Mouse (Mus musculus): ENCODE data around the gene Ovch2. TPM values are rescaled to one million over a fixed set of nuclear protein-coding genes. Genes with fewer than 3 reads are reported as not detected.
A peak's percentile ranks its signal among the peaks of the same experiment; 100 is the strongest.

Ovch2 gene
- polyA plus RNA-seq, 1 experiment from 2014 or later = not detected

DNA sequence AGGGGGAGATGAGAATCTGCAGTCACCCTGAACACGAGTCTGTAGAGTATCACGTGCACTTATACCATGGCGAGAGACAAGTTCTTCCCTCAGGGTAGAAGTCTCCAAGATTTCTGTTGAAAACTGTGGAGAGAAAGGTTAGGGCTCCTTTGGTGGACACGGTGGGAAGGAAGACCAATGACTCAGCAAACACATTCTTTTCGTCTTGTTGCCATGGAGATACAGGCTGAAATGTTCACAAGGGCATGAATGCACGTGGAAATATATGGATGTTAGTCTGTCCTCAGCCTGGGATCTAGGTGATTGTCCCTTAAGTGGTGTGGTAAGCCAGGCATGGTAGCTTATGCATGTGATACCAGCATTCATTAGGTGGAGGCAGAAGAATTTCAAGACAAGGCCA lies 30.2 kb downstream of the Ovch2 start:
- Histone ChIP-seq H3K4me3 (ENCODE audit: low read depth, low read length) (no peak overlapping the region), H3K9ac (ENCODE audit: low read length) (no peak overlapping the region), H3K27me3 (ENCODE audit: control insufficient read depth, insufficient read depth, low read length) (no peaks in the 10 kb centered on the region), H3K27ac (replicated peaks) (no peak overlapping the region), H3K36me3 (ENCODE audit: control insufficient read depth, insufficient read depth, low read length) (no peaks in the 10 kb centered on the region), H3K9me3 (ENCODE audit: control insufficient read depth, low read length) (no peaks in the 10 kb centered on the region), H3K4me1 (replicated peaks; ENCODE audit: control insufficient read depth, insufficient read depth) (no peaks in the 10 kb centered on the region), H3K4me2 (replicated peaks; ENCODE audit: low read depth) (no peak overlapping the region)
- WGBS = 64% methylated on average over 6 of the region's 6 CpGs
- DNase-seq (ENCODE audit: low spot score) (no peak), ATAC-seq (ENCODE audit: low FRiP score, low TSS enrichment) (no peak)
- TF ChIP-seq EP300 (optimal IDR thresholded peaks at IDR 0.05) = no peak
- TF ChIP-seq CTCF (IDR thresholded peaks at IDR 0.05; ENCODE audit: low read depth) = no peak

DNA sequence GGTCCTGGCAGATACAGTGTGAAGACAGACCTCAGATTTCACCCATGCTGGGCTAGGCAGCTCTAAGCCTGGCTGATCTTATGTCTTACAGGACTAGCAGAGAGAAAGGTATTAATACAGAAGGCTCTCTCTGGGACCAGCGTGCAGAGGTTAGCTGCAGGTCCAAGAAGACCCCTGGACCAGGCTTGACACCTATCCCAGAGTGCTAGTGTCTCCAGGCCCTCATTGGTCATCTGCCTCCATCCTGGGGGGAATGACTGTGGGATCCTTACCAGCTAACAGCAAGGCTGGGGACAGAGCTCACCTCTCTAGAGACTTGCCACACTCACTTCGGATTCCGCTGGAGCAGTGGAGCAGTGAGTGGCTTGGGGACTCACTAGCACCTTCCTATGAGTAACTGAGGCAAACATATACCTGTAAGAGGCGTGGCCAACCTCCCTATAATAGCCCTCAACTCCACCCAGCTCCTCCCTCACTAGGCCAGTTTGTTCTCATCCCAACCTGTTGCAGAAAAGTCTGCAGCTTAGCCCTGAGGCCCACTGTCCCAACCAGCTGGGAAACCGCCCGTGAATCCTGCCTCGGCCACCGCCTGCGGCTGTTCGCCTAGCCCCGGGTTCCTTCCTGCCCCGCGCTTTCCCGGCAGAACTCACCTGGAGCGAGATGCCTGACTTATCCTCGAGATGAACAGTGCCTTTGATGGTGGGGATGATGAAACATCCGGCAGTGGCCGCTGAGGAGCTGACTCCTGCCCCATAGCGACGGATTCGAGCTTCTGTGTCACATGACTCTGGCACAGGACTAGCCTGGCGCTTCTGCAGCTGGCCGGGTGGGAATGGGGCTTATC lies 43.5 kb downstream of the Ovch2 start, which contains the start of gene Cyb5r2:
Gene Cyb5r2 (minus strand): TSS at position 725 of the 844 bp plus-strand sequence.
- ATAC-seq (ENCODE audit: low FRiP score, low TSS enrichment) = peak; percentile 54
- H3K36me3 ChIP-seq (ENCODE audit: control insufficient read depth, insufficient read depth, low read length) = no peaks in the 10 kb centered on the region
- peak within 1 kb of the TSS; percentile 39 for H3K4me2 ChIP-seq (replicated peaks; ENCODE audit: low read depth)
- H3K27ac ChIP-seq (replicated peaks) = no peak within 1 kb of the TSS
- no peaks in the 10 kb centered on the region for H3K4me1 ChIP-seq (replicated peaks; ENCODE audit: control insufficient read depth, insufficient read depth)
- TF ChIP-seq CTCF (IDR thresholded peaks at IDR 0.05; ENCODE audit: low read depth) (peak; percentile 39), EP300 (optimal IDR thresholded peaks at IDR 0.05) (no peak)
- no peaks in the 10 kb centered on the region for H3K9me3 ChIP-seq (ENCODE audit: control insufficient read depth, low read length)
- no peaks in the 10 kb centered on the region for H3K27me3 ChIP-seq (ENCODE audit: control insufficient read depth, insufficient read depth, low read length)
- H3K4me3 ChIP-seq (ENCODE audit: low read depth, low read length) = 0 out of 2 replicates have a peak within 1 kb of the TSS, but pooled peaks have one; percentile 8
- 12% methylated on average over 23 of the region's 23 CpGs for WGBS
- DNase-seq (ENCODE audit: low spot score) = no peak
- 0 out of 2 replicates have a peak within 1 kb of the TSS, but pooled peaks have one; percentile 41 for H3K9ac ChIP-seq (ENCODE audit: low read length)

DNA sequence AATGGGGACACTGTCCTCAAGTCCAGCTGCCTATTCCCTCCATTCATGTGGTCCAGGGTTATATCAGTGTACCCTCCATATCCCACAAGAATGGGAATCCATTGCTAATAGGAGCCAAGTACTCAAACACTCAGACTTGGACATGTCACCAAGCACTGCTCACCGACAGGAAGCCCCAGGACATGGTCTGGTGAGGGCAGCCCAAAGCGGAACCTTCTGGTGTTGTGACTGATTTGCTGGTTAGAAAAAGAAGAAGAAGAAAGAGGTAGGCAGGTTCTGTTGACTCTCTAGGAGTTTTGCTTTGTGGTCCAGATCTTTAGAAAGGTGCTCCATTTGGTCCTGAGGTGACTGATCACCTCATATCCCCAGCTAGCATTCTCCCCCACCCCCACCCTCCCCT lies 44.3 kb downstream of the Ovch2 start:
- H3K4me1 ChIP-seq (replicated peaks; ENCODE audit: control insufficient read depth, insufficient read depth) = no peaks in the 10 kb centered on the region
- H3K9ac ChIP-seq (ENCODE audit: low read length) = no peak overlapping the region
- H3K27ac ChIP-seq (replicated peaks) = no peak overlapping the region
- TF ChIP-seq CTCF (IDR thresholded peaks at IDR 0.05; ENCODE audit: low read depth) (no peak), EP300 (optimal IDR thresholded peaks at IDR 0.05) (no peak)
- ATAC-seq (ENCODE audit: low FRiP score, low TSS enrichment) (no peak), DNase-seq (ENCODE audit: low spot score) (peak; percentile 3)
- no peaks in the 10 kb centered on the region for H3K27me3 ChIP-seq (ENCODE audit: control insufficient read depth, insufficient read depth, low read length)
- no peaks in the 10 kb centered on the region for H3K36me3 ChIP-seq (ENCODE audit: control insufficient read depth, insufficient read depth, low read length)
- H3K9me3 ChIP-seq (ENCODE audit: control insufficient read depth, low read length) = no peaks in the 10 kb centered on the region
- WGBS = 84% methylated on average over 2 of the region's 2 CpGs
- no peak overlapping the region for H3K4me2 ChIP-seq (replicated peaks; ENCODE audit: low read depth)
- no peak overlapping the region for H3K4me3 ChIP-seq (ENCODE audit: low read depth, low read length)

- no peak for TF ChIP-seq EP300 (optimal IDR thresholded peaks at IDR 0.05)
- no peak for TF ChIP-seq CTCF (IDR thresholded peaks at IDR 0.05; ENCODE audit: low read depth)
- no peak overlapping the region for H3K4me2 ChIP-seq (replicated peaks; ENCODE audit: low read depth)
- 64% methylated on average over 3 of the region's 3 CpGs for WGBS
- H3K9ac ChIP-seq (ENCODE audit: low read length) = no peak overlapping the region
- H3K27ac ChIP-seq (replicated peaks) = no peak overlapping the region
- no peaks in the 10 kb centered on the region for H3K27me3 ChIP-seq (ENCODE audit: control insufficient read depth, insufficient read depth, low read length)
- H3K36me3 ChIP-seq (ENCODE audit: control insufficient read depth, insufficient read depth, low read length) = no peaks in the 10 kb centered on the region
- H3K9me3 ChIP-seq (ENCODE audit: control insufficient read depth, low read length) = no peaks in the 10 kb centered on the region
- peak; percentile 11 for DNase-seq (ENCODE audit: low spot score)
- H3K4me1 ChIP-seq (replicated peaks; ENCODE audit: control insufficient read depth, insufficient read depth) = no peaks in the 10 kb centered on the region
- no peak overlapping the region for H3K4me3 ChIP-seq (ENCODE audit: low read depth, low read length)
- no peak for ATAC-seq (ENCODE audit: low FRiP score, low TSS enrichment)
These were observed 45.1 kb downstream of the Ovch2 start for GRCm38 (mm10) chr7:107755905-107756304.

- Histone ChIP-seq H3K4me3 (ENCODE audit: low read depth, low read length) (no peak overlapping the region), H3K9ac (ENCODE audit: low read length) (no peak overlapping the region), H3K9me3 (ENCODE audit: control insufficient read depth, low read length) (no peaks in the 10 kb centered on the region), H3K27ac (replicated peaks) (no peak overlapping the region), H3K27me3 (ENCODE audit: control insufficient read depth, insufficient read depth, low read length) (no peaks in the 10 kb centered on the region), H3K4me1 (replicated peaks; ENCODE audit: control insufficient read depth, insufficient read depth) (no peaks in the 10 kb centered on the region), H3K4me2 (replicated peaks; ENCODE audit: low read depth) (no peak overlapping the region), H3K36me3 (ENCODE audit: control insufficient read depth, insufficient read depth, low read length) (no peaks in the 10 kb centered on the region)
- TF ChIP-seq EP300 (optimal IDR thresholded peaks at IDR 0.05) (no peak), CTCF (IDR thresholded peaks at IDR 0.05; ENCODE audit: low read depth) (no peak)
- 70% methylated on average over 10 of the region's 10 CpGs for WGBS
- no peak for ATAC-seq (ENCODE audit: low FRiP score, low TSS enrichment)
- no peak for DNase-seq (ENCODE audit: low spot score)
These were observed 48.9 kb downstream of the Ovch2 start for GRCm38 (mm10) chr7:107752031-107752520.

DNA sequence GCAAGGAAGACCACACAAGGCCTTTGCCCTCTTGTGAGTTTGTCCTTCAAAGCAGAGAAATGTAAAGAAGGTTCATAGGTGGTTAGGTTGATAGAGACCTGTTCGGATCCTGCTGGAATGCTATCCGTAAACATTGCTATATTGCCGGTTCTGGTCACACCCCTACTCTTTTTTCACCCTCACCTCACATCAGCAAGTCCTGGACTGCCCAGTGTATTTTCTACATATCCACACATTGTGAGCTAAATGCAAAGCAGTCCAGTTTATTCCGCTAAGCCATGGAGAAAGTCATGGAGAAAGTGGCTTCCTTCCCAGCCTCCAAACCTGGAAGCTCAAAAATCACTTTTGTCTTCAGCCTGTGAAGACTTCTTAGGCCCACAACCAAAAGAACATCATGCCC lies 51.3 kb downstream of the Ovch2 start:
- H3K9ac ChIP-seq (ENCODE audit: low read length) = no peak overlapping the region
- no peak overlapping the region for H3K27ac ChIP-seq (replicated peaks)
- ATAC-seq (ENCODE audit: low FRiP score, low TSS enrichment) (no peak), DNase-seq (ENCODE audit: low spot score) (peak; percentile 11)
- no peaks in the 10 kb centered on the region for H3K9me3 ChIP-seq (ENCODE audit: control insufficient read depth, low read length)
- H3K36me3 ChIP-seq (ENCODE audit: control insufficient read depth, insufficient read depth, low read length) = peaks cover 6% of the 10 kb centered on the region; the same call in 1 of the 2 replicates
- 69% methylated on average over 4 of the region's 4 CpGs for WGBS
- H3K27me3 ChIP-seq (ENCODE audit: control insufficient read depth, insufficient read depth, low read length) = no peaks in the 10 kb centered on the region
- H3K4me2 ChIP-seq (replicated peaks; ENCODE audit: low read depth) = no peak overlapping the region
- TF ChIP-seq EP300 (optimal IDR thresholded peaks at IDR 0.05) (no peak), CTCF (IDR thresholded peaks at IDR 0.05; ENCODE audit: low read depth) (no peak)
- H3K4me1 ChIP-seq (replicated peaks; ENCODE audit: control insufficient read depth, insufficient read depth) = no peaks in the 10 kb centered on the region
- H3K4me3 ChIP-seq (ENCODE audit: low read depth, low read length) = no peak overlapping the region

All from stomach, postnatal 0 days (tissue).